Mouse (Mus musculus) hematopoietic stem cell, adult 5-6 weeks (primary cell): ENCODE results near the gene Abcc3. TPM values are rescaled to one million over a fixed set of nuclear protein-coding genes. Genes with fewer than 3 reads are reported as not detected.

Experiments used
- ATAC-seq, 2 experiments: fragments of 125-278 bp in 1 of 2; replicated peaks in 1 of 2; 2 replicates each; pipeline ENCODE4 v1.8.0; 2016 to 2017; ENCODE audit warnings: inconsistent platforms in 2 of 2, mild to moderate bottlenecking in 2 of 2, moderate number of reproducible peaks in 2 of 2, low read depth in 1 of 2, moderate TSS enrichment in 1 of 2; ENCODE audit not compliant: low FRiP score in 2 of 2, poor library complexity in 2 of 2, severe bottlenecking in 2 of 2, insufficient read depth in 1 of 2, low TSS enrichment in 1 of 2
- total RNA-seq: library from RNA; stranded (forward); fragments of 172-1452, 232-1000 nt; gene quantifications from 2 replicates; pipeline ENCODE4 v1.2.3, GENCODE M21; 2017

Gene Abcc3
- total RNA-seq, 1 experiment from 2014 or later, result 3.8 TPM

GRCm38 (mm10) chr11:94370809-94371208 is 22.0 kb downstream of the Abcc3 start:
- ATAC-seq, result peak; percentile 84 to 94

- no peak for ATAC-seq
Measured at GRCm38 (mm10) chr11:94369981-94370380, 22.8 kb downstream of the Abcc3 start.

- ATAC-seq, result no peak
Measured at GRCm38 (mm10) chr11:94365340-94365739, 27.5 kb downstream of the Abcc3 start.

- ATAC-seq, result no peak
Measured at GRCm38 (mm10) chr11:94363690-94364089, 29.1 kb downstream of the Abcc3 start.

GRCm38 (mm10) chr11:94362101-94362500 is 30.7 kb downstream of the Abcc3 start:
- ATAC-seq, result no peak

- ATAC-seq, result no peak
Measured at GRCm38 (mm10) chr11:94361166-94361870, 31.5 kb downstream of the Abcc3 start.

- no peak for ATAC-seq
Measured at GRCm38 (mm10) chr11:94359168-94359567, 33.6 kb downstream of the Abcc3 start.

- ATAC-seq, result no peak
Measured at GRCm38 (mm10) chr11:94355521-94356217, 37.1 kb downstream of the Abcc3 start.

- ATAC-seq, result peak in 1 of 2 experiments; percentile 14; a peak in 1 of 4 replicates
Measured at GRCm38 (mm10) chr11:94351094-94351493, 41.7 kb downstream of the Abcc3 start.

- ATAC-seq, result no peak
Measured at GRCm38 (mm10) chr11:94350337-94350736, 42.5 kb downstream of the Abcc3 start.

GRCm38 (mm10) chr11:94349839-94350238 is 43.0 kb downstream of the Abcc3 start:
- ATAC-seq, result no peak

- no peak for ATAC-seq
Measured at GRCm38 (mm10) chr11:94347063-94347575, 45.7 kb downstream of the Abcc3 start.

GRCm38 (mm10) chr11:94346611-94347010 is 46.2 kb downstream of the Abcc3 start:
- ATAC-seq, result no peak

GRCm38 (mm10) chr11:94345926-94346325 is 46.9 kb downstream of the Abcc3 start:
- ATAC-seq, result no peak

GRCm38 (mm10) chr11:94344470-94344869 is 48.3 kb downstream of the Abcc3 start:
- ATAC-seq, result no peak

- no peak for ATAC-seq
Measured at GRCm38 (mm10) chr11:94343955-94344358, 48.8 kb downstream of the Abcc3 start.

- no peak for ATAC-seq
Measured at GRCm38 (mm10) chr11:94342114-94342905, 50.5 kb downstream of the Abcc3 start.
